Mouse (Mus musculus) kidney, adult 2 months (tissue): ENCODE data around the gene Vasn.

ENCODE experiments used
- CTCF ChIP-seq: fragments of 200-500 bp; conservative IDR thresholded peaks from 2 replicates; pipeline ENCODE4 v1.5.1; 2011; ENCODE audit warnings: low read depth, mild to moderate bottlenecking, control low read depth, low read length, moderate library complexity, mixed read lengths; ENCODE audit not compliant: insufficient read depth, insufficient read length
- POLR2A ChIP-seq: fragments of 200-500 bp; IDR thresholded peaks from one replicate; pipeline ENCODE4 v1.6.1; 2011; ENCODE audit warnings: low read depth, low read length, control low read depth

DNA sequence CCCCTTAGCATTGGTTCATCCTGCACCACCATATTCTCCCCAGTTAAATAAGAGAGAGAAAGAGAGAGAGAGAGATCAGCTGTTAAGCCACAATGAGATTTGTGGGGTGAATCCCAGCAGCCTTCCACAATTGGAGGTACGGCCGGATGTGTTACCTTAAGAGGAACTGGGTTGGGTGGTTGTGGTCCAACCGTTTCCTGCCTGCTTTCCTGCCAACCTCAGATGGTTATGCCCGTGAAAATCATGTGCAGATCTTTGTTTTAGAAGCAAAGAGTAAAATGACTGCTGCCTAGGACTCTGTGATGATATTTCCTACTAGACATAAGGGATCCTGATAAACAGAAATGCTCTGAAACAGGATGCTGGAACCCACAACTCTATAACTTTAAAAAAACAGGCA, 34.4 kb downstream of the Vasn start:
- TF ChIP-seq POLR2A (no peak), CTCF (no peak)
